Mouse (Mus musculus) CH12.LX (cell line): ENCODE results near the gene Tshz2. TPM values are rescaled to one million over a fixed set of nuclear protein-coding genes. Genes with fewer than 3 reads are reported as not detected.

Experiments
- DNase-seq: peaks from one replicate; pipeline ENCODE4 v3.0.0-alpha.2; 2013; ENCODE audit errors: extremely low read depth
- H3K27ac ChIP-seq: 2 replicates; pipeline ENCODE4 v1.5.1; 2012; ENCODE audit warnings: low read depth, mild to moderate bottlenecking, control low read depth, moderate library complexity; ENCODE audit not compliant: insufficient read depth
- H3K27me3 ChIP-seq: replicated peaks from 2 replicates; pipeline ENCODE3; 2012; ENCODE audit warnings: inconsistent platforms
- H3K36me3 ChIP-seq, 2 experiments: replicated peaks in 1 of 2; 2 replicates each; pipeline versions ENCODE3 to v1.6.1; 2012; ENCODE audit warnings: inconsistent platforms in 1 of 2, low read length in 1 of 2, mild to moderate bottlenecking in 1 of 2, mixed read lengths in 1 of 2, moderate library complexity in 1 of 2; ENCODE audit not compliant: control insufficient read depth in 1 of 2, insufficient read depth in 1 of 2
- H3K4me1 ChIP-seq, 2 experiments: 2 replicates each; pipeline ENCODE4 v1.6.1; 2012; ENCODE audit warnings: inconsistent platforms in 1 of 2, moderate library complexity in 1 of 2; ENCODE audit not compliant: insufficient read depth in 2 of 2, control insufficient read depth in 1 of 2
- H3K4me2 ChIP-seq: 2 replicates; pipeline ENCODE4 v1.6.1; 2012; ENCODE audit warnings: low read depth, mild to moderate bottlenecking, control low read depth; ENCODE audit not compliant: poor library complexity, insufficient read depth, severe bottlenecking
- H3K4me3 ChIP-seq, 3 experiments: fragments of 150-350 bp in 1 of 3; sonication (generic) in 1 of 3; replicated peaks in 1 of 3; 2 replicates each; pipeline versions ENCODE3 to v1.5.1; 2011 to 2012; ENCODE audit warnings: low read depth in 2 of 3, low read length in 2 of 3, mild to moderate bottlenecking in 2 of 3, moderate library complexity in 2 of 3, control low read depth in 1 of 3, improper control_type of control experiment in 1 of 3, inconsistent platforms in 1 of 3, mixed read lengths in 1 of 3; ENCODE audit not compliant: poor library complexity in 1 of 3
- H3K79me2 ChIP-seq: replicated peaks from 2 replicates; pipeline ENCODE4 v1.6.1; 2012; ENCODE audit warnings: mild to moderate bottlenecking, moderate library complexity; ENCODE audit not compliant: control insufficient read depth, poor library complexity, insufficient read depth, severe bottlenecking; ENCODE audit errors: extremely low read depth
- H3K9ac ChIP-seq: 2 replicates; pipeline ENCODE4 v1.6.1; 2012; ENCODE audit warnings: low read depth, mild to moderate bottlenecking, control low read depth, moderate library complexity; ENCODE audit not compliant: insufficient read depth
- H3K9me3 ChIP-seq: replicated peaks from 2 replicates; pipeline ENCODE3; 2012; ENCODE audit warnings: low read length, inconsistent platforms, mixed read lengths
- CHD1 ChIP-seq: IDR thresholded peaks from 2 replicates; pipeline ENCODE4 v1.6.1; 2012; ENCODE audit warnings: low read depth, low read length, improper control_type of control experiment, inconsistent platforms
- CTCF ChIP-seq, 2 experiments: IDR thresholded peaks in 1 of 2; conservative IDR thresholded peaks in 1 of 2; 2 replicates each; pipeline ENCODE4 v1.5.1; 2011 to 2012; ENCODE audit warnings: low read depth in 2 of 2, low read length in 2 of 2, improper control_type of control experiment in 1 of 2, inconsistent platforms in 1 of 2, mild to moderate bottlenecking in 1 of 2, moderate library complexity in 1 of 2
- E2F4 ChIP-seq: IDR thresholded peaks from 2 replicates; pipeline ENCODE4 v1.6.1; 2011; ENCODE audit warnings: low read depth, low read length, improper control_type of control experiment; ENCODE audit not compliant: insufficient replicate concordance
- ELF1 ChIP-seq: IDR thresholded peaks from 2 replicates; pipeline ENCODE4 v1.6.1; 2014; ENCODE audit warnings: low read depth, mild to moderate bottlenecking, inconsistent platforms, low read length, improper control_type of control experiment
- ETS1 ChIP-seq: conservative IDR thresholded peaks from 2 replicates; pipeline ENCODE4 v1.6.1; 2012; ENCODE audit warnings: low read depth, mild to moderate bottlenecking, inconsistent platforms, low read length, improper control_type of control experiment, moderate library complexity
- GABPA ChIP-seq: IDR thresholded peaks from 2 replicates; pipeline ENCODE4 v1.6.1; 2012; ENCODE audit warnings: low read depth, low read length, improper control_type of control experiment, inconsistent platforms; ENCODE audit not compliant: insufficient replicate concordance
- IRF4 ChIP-seq: IDR thresholded peaks from 2 replicates; pipeline ENCODE4 v1.6.1; 2014; ENCODE audit warnings: low read depth, mild to moderate bottlenecking, inconsistent platforms, low read length, improper control_type of control experiment
- JUN ChIP-seq: IDR thresholded peaks from 2 replicates; pipeline ENCODE4 v1.6.1; 2011; ENCODE audit warnings: low read depth, mild to moderate bottlenecking, low read length, improper control_type of control experiment, moderate library complexity; ENCODE audit not compliant: insufficient read depth
- JUND ChIP-seq: conservative IDR thresholded peaks from 2 replicates; pipeline ENCODE4 v1.6.1; 2011; ENCODE audit warnings: low read depth, low read length, improper control_type of control experiment
- KAT2A ChIP-seq: IDR thresholded peaks from 2 replicates; pipeline ENCODE4 v1.6.1; 2012; ENCODE audit warnings: low read length, improper control_type of control experiment, inconsistent platforms; ENCODE audit not compliant: insufficient replicate concordance
- MEF2A ChIP-seq: IDR thresholded peaks from 2 replicates; pipeline ENCODE4 v1.6.1; 2014; ENCODE audit warnings: low read depth, mild to moderate bottlenecking, inconsistent platforms, low read length, improper control_type of control experiment, borderline replicate concordance
- MXI1 ChIP-seq: IDR thresholded peaks from 2 replicates; pipeline ENCODE4 v1.6.1; 2011; ENCODE audit warnings: mild to moderate bottlenecking, low read depth, low read length, improper control_type of control experiment
- NELFE ChIP-seq: IDR thresholded peaks from 2 replicates; pipeline ENCODE4 v1.6.1; 2011; ENCODE audit warnings: low read depth, low read length, improper control_type of control experiment
- NRF1 ChIP-seq: IDR thresholded peaks from 2 replicates; pipeline ENCODE4 v1.6.1; 2014; ENCODE audit warnings: low read depth, mild to moderate bottlenecking, inconsistent platforms, low read length, improper control_type of control experiment, moderate library complexity
- POLR2A ChIP-seq: IDR thresholded peaks from 2 replicates; pipeline ENCODE4 v1.6.1; 2011; ENCODE audit warnings: low read depth, mild to moderate bottlenecking, improper control_type of control experiment, low read length
- RAD21 ChIP-seq: IDR thresholded peaks from 2 replicates; pipeline ENCODE4 v1.6.1; 2011; ENCODE audit warnings: low read depth, mild to moderate bottlenecking, low read length, improper control_type of control experiment, moderate library complexity
- SIN3A ChIP-seq: IDR thresholded peaks from 2 replicates; pipeline ENCODE4 v1.6.1; 2012; ENCODE audit warnings: low read length, improper control_type of control experiment, inconsistent platforms
- SMC3 ChIP-seq: IDR thresholded peaks from 2 replicates; pipeline ENCODE4 v1.6.1; 2011; ENCODE audit warnings: low read depth, low read length, improper control_type of control experiment
- TBP ChIP-seq: conservative IDR thresholded peaks from 2 replicates; pipeline ENCODE4 v1.6.1; 2011; ENCODE audit warnings: low read depth, low read length, improper control_type of control experiment
- USF1 ChIP-seq: IDR thresholded peaks from 2 replicates; pipeline ENCODE4 v1.6.1; 2014; ENCODE audit warnings: low read depth, mild to moderate bottlenecking, inconsistent platforms, low read length, improper control_type of control experiment
- ZKSCAN1 ChIP-seq: IDR thresholded peaks from 2 replicates; pipeline ENCODE4 v1.6.1; 2012; ENCODE audit warnings: low read depth, inconsistent platforms, low read length, improper control_type of control experiment, borderline replicate concordance
- dilution Hi-C: fragments of 300-500 bp; cut with MboI; formaldehyde crosslinking; loops from 2 replicates; pipeline ENCODE4 v1.14.3; 2020; ENCODE audit warnings: low sequenced_read_pairs; ENCODE audit not compliant: extremely low pct_unique_long_range_greater_than_20kb, extremely low pct_ligation_motif_present
- in situ Hi-C: fragments of 300-500 bp; cut with MboI; formaldehyde crosslinking; loops from 3 replicates; pipeline ENCODE4 v1.14.3; 2019; ENCODE audit warnings: low sequenced_read_pairs, low pct_ligation_motif_present, low pct_unique_long_range_greater_than_20kb, mixed read lengths
- polyA plus RNA-seq: library from polyadenylated mRNA; unstranded; fragments of >175 nt; gene quantifications from 2 replicates; pipeline ENCODE4 v1.2.1, GENCODE M21; 2012; ENCODE audit warnings: low read depth; ENCODE audit not compliant: insufficient read length
- total RNA-seq, 2 experiments: library from RNA; depleted of rRNA; stranded (reverse); fragments of 300-350 nt in 1 of 2; fragments of >200 nt in 1 of 2; gene quantifications; 2 replicates each; pipeline ENCODE4 v1.2.3; 2012 to 2014

The Tshz2 gene
- total and polyA plus RNA-seq, 3 experiments = not detected

GRCm38 (mm10) chr2:169673786-169674185 is 41.0 kb downstream of the Tshz2 start:
- Histone ChIP-seq H3K79me2 (no peaks in the 10 kb centered on the region), H3K4me1 (no peaks in the 10 kb centered on the region), H3K27me3 (no peaks in the 10 kb centered on the region), H3K4me2 (no peak overlapping the region), H3K4me3 (no peak overlapping the region), H3K27ac (no peak overlapping the region), H3K9me3 (peaks cover 91% of the 10 kb centered on the region), H3K36me3 (no peaks in the 10 kb centered on the region), H3K9ac (no peak overlapping the region)
- DNase-seq = no peak
- dilution Hi-C loops = no loop called here
- TF ChIP-seq USF1 = no peak
- no peak for TF ChIP-seq NELFE
- TF ChIP-seq JUND = no peak
- no peak for TF ChIP-seq CTCF (conservative IDR thresholded peaks at IDR 0.05 in 1 of 2, IDR thresholded peaks at IDR 0.05 in 1 of 2; ENCODE audit: low read depth in 2 of 2, low read length in 2 of 2)
- no peak for TF ChIP-seq CHD1
- TF ChIP-seq SIN3A = no peak
- no peak for TF ChIP-seq MEF2A
- TF ChIP-seq MXI1 = no peak
- TF ChIP-seq KAT2A = no peak
- TF ChIP-seq ELF1 = no peak
- no peak for TF ChIP-seq JUN
- TF ChIP-seq POLR2A = no peak
- no peak for TF ChIP-seq IRF4
- TF ChIP-seq RAD21 = no peak
- no peak for TF ChIP-seq GABPA
- TF ChIP-seq NRF1 = no peak
- TF ChIP-seq TBP = no peak
- no peak for TF ChIP-seq ETS1
- TF ChIP-seq E2F4 = no peak
- no peak for TF ChIP-seq SMC3
- in situ Hi-C loops = no loop called here

- Histone ChIP-seq H3K9ac (no peak overlapping the region), H3K4me2 (no peak overlapping the region), H3K4me1 (no peaks in the 10 kb centered on the region), H3K79me2 (no peaks in the 10 kb centered on the region), H3K27me3 (no peaks in the 10 kb centered on the region), H3K4me3 (no peak overlapping the region)
- TF ChIP-seq ZKSCAN1 = no peak
- TF ChIP-seq TBP = no peak
- no peak for TF ChIP-seq NELFE
- TF ChIP-seq POLR2A = no peak
- no peak for TF ChIP-seq CHD1
- no peak for TF ChIP-seq USF1
- TF ChIP-seq SIN3A = no peak
- TF ChIP-seq, all 38 proteins: peak for 0
- dilution Hi-C loops = no loop called here
- no peak for DNase-seq
- Histone ChIP-seq H3K36me3 (no peaks in the 10 kb centered on the region), H3K9me3 (peaks cover 91% of the 10 kb centered on the region), H3K27ac (no peak overlapping the region)
- in situ Hi-C loops = no loop called here
Observed at GRCm38 (mm10) chr2:169674209-169674608, 41.4 kb downstream of the Tshz2 start.
